Comparison of ENCODE assay signal across 8 mouse cellular contexts in genomic region chr4:103214925-103215820, GRCm38 (mm10). TPM values are rescaled to one million over a fixed set of nuclear protein-coding genes. Genes with fewer than 3 reads are reported as not detected.
DNase-seq lines count a peak whose midpoint lies in the region; ATAC-seq lines count a peak whose summit lies in the region.

TSS of gene Slc35d1 (minus strand) at chr4:103215164.

- H3K4me2 ChIP-seq in hindbrain, embryonic 14.5 days (replicated peaks) = peak within 1 kb of the TSS; percentile 80

- H3K27me3 ChIP-seq in hindbrain, embryonic 14.5 days (ENCODE audit: control insufficient read depth, insufficient read depth, low read length) = no peaks in the 10 kb centered on the region

- peak; percentile 74 for DNase-seq in T-cell, adult 2 months (ENCODE audit: low spot score)
- DNase-seq in cerebellum, postnatal 14 days = peak; percentile 83 to 89
- DNase-seq in frontal cortex, postnatal 25 days (ENCODE audit: low spot score in 2 of 2) = peak; percentile 55 to 69
- DNase-seq in hindbrain, embryonic 14.5 days (ENCODE audit: low spot score) = peak; percentile 84
- DNase-seq in left cerebral cortex, adult 18-20 months (ENCODE audit: low spot score in 2 of 2) = peak; percentile 72 to 76
- DNase-seq in lung, postnatal 4 days = peak; percentile 84 to 89
- peak; percentile 85 for DNase-seq in right cerebral cortex, adult 18-20 months
- peak; percentile 79 for DNase-seq in urinary bladder, adult 2 months (ENCODE audit: low spot score)

- H3K9me3 ChIP-seq in hindbrain, embryonic 14.5 days (ENCODE audit: control insufficient read depth, low read length) = no peaks in the 10 kb centered on the region

- peaks cover 5% of the 10 kb centered on the region; the same call in 1 of the 2 replicates for H3K36me3 ChIP-seq in hindbrain, embryonic 14.5 days (replicated peaks; ENCODE audit: control insufficient read depth, insufficient read depth)

- peaks cover 18% of the 10 kb centered on the region for H3K4me1 ChIP-seq in hindbrain, embryonic 14.5 days (replicated peaks; ENCODE audit: control insufficient read depth, insufficient read depth, low read length)

- 4% methylated on average over 41 of the region's 70 CpGs for WGBS in hindbrain, embryonic 14.5 days

- H3K27ac ChIP-seq in hindbrain, embryonic 14.5 days = peak within 1 kb of the TSS; percentile 99

- peak within 1 kb of the TSS; percentile 97 for H3K4me3 ChIP-seq in hindbrain, embryonic 14.5 days (replicated peaks; ENCODE audit: low read length)

- H3K9ac ChIP-seq in hindbrain, embryonic 14.5 days = peak within 1 kb of the TSS; percentile 99

- peak; percentile 95 for ATAC-seq in hindbrain, embryonic 14.5 days (ENCODE audit: low FRiP score)

RNA-seq across cellular contexts. Expression of gene Slc35d1, which starts in this region (rescaled TPM):
- polyA plus RNA-seq in hindbrain, embryonic 14.5 days (2014; fragmentation: Nextera tagmentation; extraction: Ambion mirVana) = 6.4 TPM in 2 replicates
- 10 to 100 TPM in 1 of 2 experiments, 1 to 10 TPM in 1; 8.9 to 13.6 TPM for total RNA-seq in left cerebral cortex, adult 18-20 months (2021)
- 10.2 and 12.1 TPM in 2 replicates for polyA plus RNA-seq in urinary bladder, adult 2 months (2012; rRNA removed)

Comparison
In these comparisons a context has a peak if more than half of its experiments do, and no peak if none do; other contexts are left out.
1. Peak in every context shown above with its lines: DNase-seq, ATAC-seq, H3K4me3 ChIP-seq and H3K27ac ChIP-seq.